In the genomic region with DNA sequence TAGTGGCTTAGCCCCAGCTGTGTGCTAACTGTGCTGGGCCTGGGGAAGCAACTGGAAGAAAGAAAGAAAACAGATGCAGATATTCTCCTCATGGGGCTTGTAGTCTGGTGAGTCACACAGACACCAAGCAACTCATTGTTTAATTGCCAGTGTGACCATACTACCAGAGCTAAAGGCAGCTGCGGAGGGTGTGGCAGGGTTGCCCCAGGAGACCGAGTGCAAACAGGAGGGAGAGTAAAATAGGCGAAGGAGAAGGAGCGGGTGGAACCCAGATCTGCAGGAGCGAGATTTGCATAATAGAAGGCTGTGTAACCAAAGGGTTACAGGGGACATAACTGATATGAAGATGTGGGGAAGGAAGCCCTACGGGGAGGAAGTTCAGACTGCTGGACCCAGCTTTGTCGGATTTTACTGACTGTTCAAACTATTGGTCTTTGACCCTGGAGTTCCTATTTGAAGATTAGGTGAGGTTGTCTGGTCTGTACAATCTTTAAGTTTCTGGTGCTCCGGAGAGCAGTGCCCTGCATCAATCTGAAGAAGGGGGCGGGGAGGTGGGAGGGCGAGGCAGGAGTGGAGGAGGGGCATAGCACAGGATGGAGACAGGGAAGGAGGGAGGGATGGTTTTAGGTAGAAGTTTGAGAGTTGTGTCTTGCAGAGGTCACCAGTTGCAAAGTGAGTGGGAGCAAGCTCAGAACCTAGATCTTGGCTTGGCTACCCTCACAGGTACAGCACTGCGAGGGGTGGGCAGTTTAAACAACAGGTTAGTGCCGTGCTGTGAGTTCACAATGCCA, we compare ENCODE assay signal across 8 mouse cellular contexts. TPM values are rescaled to one million over a fixed set of nuclear protein-coding genes. Genes with fewer than 3 reads are reported as not detected.
DNase-seq lines count a peak whose midpoint lies in the region; ATAC-seq and TF ChIP-seq lines count a peak whose summit lies in the region.

No protein-coding gene starts in this region.

- no peak overlapping the region for H3K27ac ChIP-seq in heart, postnatal 0 days (ENCODE audit: low read depth)
- peak overlapping the region; percentile 80 for H3K27ac ChIP-seq in stomach, embryonic 16.5 days (ENCODE audit: low read length)

- H3K36me3 ChIP-seq in heart, postnatal 0 days (replicated peaks; ENCODE audit: control insufficient read depth, insufficient read depth, low read length): no peaks in the 10 kb centered on the region
- no peaks in the 10 kb centered on the region for H3K36me3 ChIP-seq in stomach, embryonic 16.5 days (ENCODE audit: control insufficient read depth, insufficient read depth, low read length)

- no peak for TF ChIP-seq EP300 in heart, postnatal 0 days (IDR thresholded peaks at IDR 0.05; ENCODE audit: low read depth)

- WGBS in heart, postnatal 0 days: 22% methylated on average over 12 of the region's 12 CpGs
- WGBS in stomach, embryonic 16.5 days: 13% methylated on average over 12 of the region's 12 CpGs

- 0 out of 2 replicates have a peak, but pooled peaks have one; percentile 18 for ATAC-seq in heart, postnatal 0 days (ENCODE audit: insufficient read depth, low read depth)
- peak; percentile 86 for ATAC-seq in stomach, embryonic 16.5 days (ENCODE audit: insufficient read depth, low FRiP score)

- H3K4me1 ChIP-seq in heart, postnatal 0 days (ENCODE audit: control insufficient read depth, insufficient read depth): no peaks in the 10 kb centered on the region
- H3K4me1 ChIP-seq in stomach, embryonic 16.5 days (ENCODE audit: control insufficient read depth, insufficient read depth, low read length): peaks cover 5% of the 10 kb centered on the region; the same call in 1 of the 2 replicates

- TF ChIP-seq CTCF in heart, postnatal 0 days (IDR thresholded peaks at IDR 0.05; ENCODE audit: low read depth): no peak

- H3K4me2 ChIP-seq in heart, postnatal 0 days (ENCODE audit: low read depth, low read length): no peak overlapping the region
- H3K4me2 ChIP-seq in stomach, embryonic 16.5 days (ENCODE audit: low read depth, low read length): peak overlapping the region; percentile 29

- no peaks in the 10 kb centered on the region for H3K9me3 ChIP-seq in heart, postnatal 0 days (replicated peaks; ENCODE audit: control insufficient read depth, low read length)
- no peaks in the 10 kb centered on the region for H3K9me3 ChIP-seq in stomach, embryonic 16.5 days (replicated peaks; ENCODE audit: control insufficient read depth, low read length)

- no peaks in the 10 kb centered on the region for H3K27me3 ChIP-seq in heart, postnatal 0 days (ENCODE audit: control insufficient read depth, insufficient read depth, low read length)
- no peaks in the 10 kb centered on the region for H3K27me3 ChIP-seq in stomach, embryonic 16.5 days (ENCODE audit: control insufficient read depth, insufficient read depth, low read length)

- no peak overlapping the region for H3K9ac ChIP-seq in heart, postnatal 0 days (replicated peaks; ENCODE audit: low read depth, low read length)
- H3K9ac ChIP-seq in stomach, embryonic 16.5 days (ENCODE audit: low read length): peak overlapping the region; percentile 18

- peak; percentile 53 for DNase-seq in embryo, embryonic 10.5 days (ENCODE audit: low spot score)
- no peak for DNase-seq in embryo, embryonic 11 days
- DNase-seq in urinary bladder, adult 18-20 months (ENCODE audit: low spot score in 2 of 2): peak; percentile 33 to 57
- DNase-seq in urinary bladder, postnatal 10 days (ENCODE audit: low spot score): no peak
- no peak for DNase-seq in heart, postnatal 0 days (ENCODE audit: low spot score)
- no peak for DNase-seq in cerebellum, postnatal 14 days
- DNase-seq in right cerebral cortex, postnatal 36 days (ENCODE audit: low spot score in 2 of 2): no peak

- H3K4me3 ChIP-seq in heart, postnatal 0 days (ENCODE audit: low read depth, low read length): no peak overlapping the region
- H3K4me3 ChIP-seq in stomach, embryonic 16.5 days (replicated peaks; ENCODE audit: low read length): peak overlapping the region; percentile 13

RNA-seq across cellular contexts. Expression of gene Tmem220, which starts 7.0 kb away (rescaled TPM):
- not detected in 2 replicates for total RNA-seq in heart, postnatal 0 days (2014; rRNA removed; ENCODE audit: low replicate concordance)
- polyA plus RNA-seq in heart, postnatal 0 days (2015; fragmentation: Nextera tagmentation; extraction: Ambion mirVana): 1.7 and 2.3 TPM in 2 replicates
- 1.8 and 3.6 TPM in 2 replicates for polyA plus RNA-seq in stomach, embryonic 16.5 days (2015; fragmentation: Nextera tagmentation; extraction: Ambion mirVana)

RNA-seq across cellular contexts. Expression of gene Adprm, which starts 34.4 kb away (rescaled TPM):
- 4.2 and 11.6 TPM in 2 replicates for total RNA-seq in heart, postnatal 0 days (2014; rRNA removed; ENCODE audit: low replicate concordance)
- 15.9 and 19.2 TPM in 2 replicates for polyA plus RNA-seq in heart, postnatal 0 days (2015; fragmentation: Nextera tagmentation; extraction: Ambion mirVana)
- 26.6 and 27.1 TPM in 2 replicates for polyA plus RNA-seq in stomach, embryonic 16.5 days (2015; fragmentation: Nextera tagmentation; extraction: Ambion mirVana)

RNA-seq across cellular contexts. Expression of gene Sco1, which starts 34.5 kb away (rescaled TPM):
- total RNA-seq in heart, postnatal 0 days (2014; rRNA removed; ENCODE audit: low replicate concordance): 8.2 and 13.1 TPM in 2 replicates
- polyA plus RNA-seq in heart, postnatal 0 days (2015; fragmentation: Nextera tagmentation; extraction: Ambion mirVana): 15.4 and 15.8 TPM in 2 replicates
- 15.0 TPM in 2 replicates for polyA plus RNA-seq in stomach, embryonic 16.5 days (2015; fragmentation: Nextera tagmentation; extraction: Ambion mirVana)

Comparison
In these comparisons a context has a peak if more than half of its experiments do, and no peak if none do; other contexts are left out.
1. DNase-seq: peak in embryo, embryonic 10.5 days (single experiment) and urinary bladder, adult 18-20 months (2 of 2); none in embryo, embryonic 11 days (single experiment), urinary bladder, postnatal 10 days (single experiment), heart, postnatal 0 days (single experiment), cerebellum, postnatal 14 days (0 of 2) and right cerebral cortex, postnatal 36 days (0 of 2).